Mouse (Mus musculus): ENCODE data around the gene T2.
"Not testable (repeated sequence)": the region's sequence is repeated elsewhere in the genome, so short reads cannot be mapped to it uniquely, and the experiment has no call there.

Gene T2

DNA sequence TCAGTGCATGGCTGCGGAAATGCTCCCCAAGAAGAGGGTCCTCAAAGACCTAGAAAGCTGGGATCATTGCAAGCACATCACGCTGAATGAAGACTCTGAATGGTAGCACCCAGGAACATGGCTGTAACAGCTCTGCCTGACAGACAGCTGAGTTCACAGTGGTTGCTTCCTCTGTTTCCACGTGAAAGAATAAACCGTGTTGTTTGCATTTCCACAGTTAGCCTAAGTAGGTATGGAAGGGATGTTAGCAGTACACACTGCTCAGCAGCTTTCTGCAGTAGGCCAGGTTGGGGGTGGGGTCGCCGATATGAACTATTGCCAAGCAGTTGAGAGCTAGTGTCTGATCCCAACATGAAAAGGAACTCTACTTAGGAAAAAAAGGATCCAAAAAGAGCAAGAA, at the start of gene T2:
Gene T2, plus strand, starts transcription at position 301 of the 400 bp plus-strand sequence.
- DNase-seq (ENCODE audit: low spot score in 2 of 2): no peak

DNA sequence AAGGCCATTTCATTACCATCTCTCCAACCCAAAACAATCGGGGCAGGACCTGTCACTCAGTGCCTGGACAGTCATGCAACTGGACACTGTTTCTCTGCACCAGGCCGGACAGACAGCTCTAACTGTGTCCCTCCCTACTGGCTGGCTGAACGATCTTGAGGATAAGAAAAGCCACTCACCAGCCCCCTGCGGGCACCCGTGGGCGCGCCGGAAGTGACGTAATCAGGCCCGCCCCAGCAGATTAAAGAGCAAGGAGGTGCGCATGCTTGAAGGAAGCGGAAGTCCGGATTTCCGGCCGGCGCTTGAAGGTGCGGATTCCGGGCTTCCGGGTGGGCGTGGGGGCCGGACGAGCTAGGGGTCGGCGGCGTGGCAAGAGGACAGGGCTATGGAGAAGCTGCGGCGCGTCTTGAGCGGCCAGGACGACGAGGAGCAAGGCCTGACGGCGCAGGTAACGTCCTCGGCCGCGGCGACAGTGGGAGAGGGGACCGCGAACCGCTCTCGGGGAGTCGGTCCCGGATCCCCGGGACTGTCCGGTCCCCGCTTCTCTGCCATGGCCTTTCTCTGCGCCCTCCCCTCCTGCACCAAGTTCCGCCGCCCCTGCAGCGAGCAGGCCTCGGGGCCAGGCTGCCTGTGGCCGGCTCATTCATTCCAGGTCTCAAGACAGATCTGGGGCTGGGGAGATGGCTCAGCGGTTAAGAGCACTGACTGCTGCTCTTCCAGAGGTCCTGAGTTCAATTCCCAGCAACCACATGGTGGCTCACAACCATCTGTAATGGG, 44.8 kb upstream of the T2 start, which contains the start of gene Sft2d1:
Gene Sft2d1, plus strand, starts transcription at position 265 of the 777 bp plus-strand sequence.
- DNase-seq (ENCODE audit: low spot score in 2 of 2): peak; percentile 98

DNA sequence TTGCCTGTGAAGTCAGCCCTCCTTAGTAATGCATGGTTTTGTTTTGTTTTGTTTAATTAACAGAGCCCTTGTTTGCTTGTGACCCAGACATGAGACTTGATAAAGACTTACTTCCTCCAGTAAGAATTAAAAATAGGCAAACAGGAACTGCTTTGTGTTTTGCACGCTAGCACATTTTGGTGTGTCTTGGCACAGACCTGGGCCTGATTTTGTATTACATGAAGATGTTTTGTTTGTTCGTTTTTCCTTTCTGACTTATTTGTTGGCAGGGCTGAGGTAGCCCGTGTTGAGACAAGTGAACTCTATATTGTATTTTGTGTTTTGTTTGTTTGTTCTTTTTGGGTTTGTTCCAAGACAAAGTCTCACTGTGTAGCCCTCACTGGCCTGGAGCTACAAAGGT, 44.0 kb upstream of the T2 start:
- no peak for DNase-seq (ENCODE audit: low spot score in 2 of 2)

DNA sequence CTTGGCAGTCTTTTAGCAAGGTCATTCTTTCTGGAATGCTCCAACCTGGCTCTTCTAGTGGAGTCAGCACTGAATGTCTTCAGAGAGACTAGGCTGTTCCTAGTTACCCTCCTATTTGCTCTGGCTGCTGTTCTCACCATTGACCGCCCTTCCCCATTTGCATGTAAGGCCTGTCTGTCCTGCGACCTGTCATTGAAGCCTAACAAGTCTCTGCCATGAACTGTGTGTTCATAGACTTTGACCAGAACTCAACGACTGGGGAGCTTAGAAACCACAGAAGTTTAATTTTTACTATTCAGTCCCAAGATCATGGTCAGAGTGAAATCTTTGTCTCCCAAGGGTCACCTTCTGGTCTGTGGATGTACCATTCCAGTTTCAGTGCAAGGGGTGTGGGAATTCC, 41.8 kb upstream of the T2 start:
- DNase-seq (ENCODE audit: low spot score in 2 of 2): no peak

DNA sequence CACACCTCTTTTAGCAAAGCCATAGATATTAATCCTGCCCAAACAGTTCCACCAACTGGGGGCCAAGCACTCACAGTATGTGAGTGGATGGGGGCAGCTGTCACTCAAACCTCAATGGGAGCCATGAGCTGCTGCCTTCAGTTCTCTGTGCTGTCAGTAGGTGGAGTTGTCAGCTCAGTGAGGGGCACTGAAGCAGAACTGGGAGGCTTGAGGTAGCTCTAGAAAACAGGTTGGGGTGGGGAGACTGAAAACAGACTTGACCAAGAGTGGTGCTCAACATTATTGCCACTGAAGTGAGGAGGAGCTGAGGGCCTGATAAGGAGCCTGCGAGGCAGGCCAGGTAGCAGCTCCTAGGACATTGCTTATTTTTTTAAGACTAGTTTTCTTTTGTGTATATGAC, 39.5 kb upstream of the T2 start:
- DNase-seq (ENCODE audit: low spot score in 2 of 2): peak in 1 of 2 experiments; percentile 17

DNA sequence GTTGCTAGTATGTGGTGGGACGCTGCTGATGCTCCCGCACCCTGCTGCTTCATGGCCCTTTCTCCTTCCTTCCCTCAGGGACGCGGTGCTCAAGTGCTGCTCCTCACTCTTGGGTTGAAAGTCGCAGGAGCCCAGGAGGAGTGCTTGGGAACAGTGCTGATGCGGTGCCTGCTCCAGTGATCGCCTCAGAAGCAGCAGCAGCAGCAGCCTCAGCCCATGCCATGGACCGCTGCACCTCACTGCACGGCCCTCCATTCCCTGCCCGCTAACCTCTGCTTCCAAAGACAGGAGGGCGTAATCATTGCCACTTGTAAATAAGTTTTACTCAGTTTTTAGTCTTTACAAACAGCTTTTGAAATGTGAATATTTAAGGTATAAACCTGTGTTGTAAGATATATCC, 28.9 kb upstream of the T2 start:
- not testable (repeated sequence) for DNase-seq (ENCODE audit: low spot score in 2 of 2)

DNA sequence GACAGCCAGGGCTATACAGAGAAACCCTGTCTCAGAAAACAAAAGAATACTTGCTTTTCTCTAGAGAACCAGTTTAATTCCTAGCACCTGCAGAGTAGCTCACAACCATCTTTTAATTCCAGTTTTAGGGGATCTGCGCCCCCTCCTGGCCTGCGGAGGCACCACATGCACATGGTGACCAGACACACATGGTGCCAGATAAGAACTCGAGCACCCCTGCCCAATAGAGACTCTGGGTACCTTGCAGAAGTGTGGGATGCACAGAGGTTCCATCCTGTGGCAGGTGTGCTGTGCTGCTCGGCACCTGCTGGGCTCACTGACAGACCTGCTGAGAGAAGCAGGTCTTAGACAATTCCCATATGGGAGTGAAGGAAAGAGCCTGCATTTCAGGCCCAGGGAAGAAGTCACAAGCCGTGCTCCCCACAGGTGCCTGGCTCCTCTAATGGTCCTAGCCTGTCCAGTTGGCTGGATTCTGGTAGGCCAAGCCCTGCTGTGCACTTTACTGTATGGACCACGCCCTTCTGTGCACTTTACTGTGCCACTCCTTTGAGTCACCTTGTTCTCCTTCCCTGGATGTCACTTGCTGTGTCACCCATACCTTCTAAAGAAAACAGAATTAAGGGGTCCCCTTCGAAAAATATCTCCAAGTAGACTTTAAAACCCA, 27.1 kb upstream of the T2 start:
- no peak for DNase-seq (ENCODE audit: low spot score in 2 of 2)

DNA sequence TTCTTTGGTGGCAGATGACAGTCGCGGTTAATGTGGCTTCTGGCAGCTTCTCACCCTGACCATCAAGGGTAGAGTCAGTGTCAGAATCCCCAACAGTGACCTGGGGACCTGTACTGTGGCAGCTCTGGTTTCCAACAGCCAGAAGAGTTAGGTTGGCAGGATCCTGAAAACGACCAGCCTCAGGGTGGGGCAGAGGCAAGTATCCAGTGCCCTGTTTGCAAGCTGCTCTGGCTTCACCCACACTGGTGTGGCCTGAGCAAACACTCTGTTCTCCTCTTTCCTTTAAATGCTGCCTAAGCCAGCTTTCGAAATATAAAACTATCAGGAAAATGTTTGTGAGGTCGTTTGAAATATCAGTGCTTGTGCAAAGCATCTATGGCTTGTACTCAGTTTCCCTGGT, 25.2 kb upstream of the T2 start:
- DNase-seq (ENCODE audit: low spot score in 2 of 2): no peak

DNA sequence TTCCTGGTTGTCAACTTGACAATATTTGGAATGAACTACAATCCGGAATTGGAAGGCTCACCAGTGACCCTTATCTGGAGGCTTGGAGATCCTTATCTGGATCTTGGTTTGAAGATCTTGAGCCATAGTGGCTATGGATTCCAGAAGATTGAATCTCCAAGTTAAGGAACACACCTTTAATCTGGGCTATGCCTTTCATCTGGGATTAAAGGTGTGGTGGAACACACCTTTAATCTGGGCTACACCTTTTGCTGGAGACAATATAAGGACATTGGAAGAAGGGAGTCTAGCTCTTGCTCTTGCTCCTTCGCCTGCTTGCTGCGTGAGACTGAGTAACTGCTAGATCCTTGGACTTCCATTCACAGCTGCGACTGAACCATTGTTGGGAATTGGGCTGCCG, 18.6 kb upstream of the T2 start, which contains the start of gene Prr18:
Gene Prr18, plus strand, starts transcription at position 301 of the 400 bp plus-strand sequence.
- not testable (repeated sequence) for DNase-seq (ENCODE audit: low spot score in 2 of 2)

DNA sequence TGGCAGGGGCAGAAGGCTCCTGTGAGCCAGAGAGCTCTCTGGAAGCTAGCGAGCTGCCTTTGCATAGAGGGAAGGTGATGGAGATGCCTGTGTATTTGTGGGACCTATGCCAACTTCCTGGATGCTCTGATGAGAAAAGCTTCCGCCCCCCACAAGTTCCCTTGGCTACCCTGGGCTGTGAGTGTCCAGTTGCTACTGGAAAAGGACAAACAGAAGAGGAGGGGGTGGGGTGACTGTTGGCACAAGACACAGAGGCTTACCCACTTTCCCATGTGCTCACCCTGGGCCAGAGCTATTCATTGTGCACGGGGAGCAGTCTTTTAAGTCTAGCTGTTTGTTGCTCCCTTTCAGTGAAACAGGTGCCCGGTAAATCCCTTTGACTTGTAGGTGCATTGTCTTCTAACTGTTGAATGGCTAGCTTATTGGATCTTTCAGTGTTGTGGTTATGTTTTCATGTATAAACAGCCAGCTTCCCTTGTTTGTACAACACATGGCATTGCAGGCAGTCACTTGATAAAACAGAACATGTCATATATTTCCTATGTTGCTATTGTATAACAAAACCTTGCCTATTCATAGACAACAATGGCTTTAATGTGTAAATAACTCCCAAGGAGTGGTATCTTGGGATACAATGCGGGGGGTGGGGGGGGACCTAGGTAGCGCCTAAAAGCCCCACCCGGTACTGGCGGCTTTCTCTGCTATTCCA, 16.0 kb upstream of the T2 start:
- peak in 1 of 2 experiments; percentile 14 for DNase-seq (ENCODE audit: low spot score in 2 of 2)

DNA sequence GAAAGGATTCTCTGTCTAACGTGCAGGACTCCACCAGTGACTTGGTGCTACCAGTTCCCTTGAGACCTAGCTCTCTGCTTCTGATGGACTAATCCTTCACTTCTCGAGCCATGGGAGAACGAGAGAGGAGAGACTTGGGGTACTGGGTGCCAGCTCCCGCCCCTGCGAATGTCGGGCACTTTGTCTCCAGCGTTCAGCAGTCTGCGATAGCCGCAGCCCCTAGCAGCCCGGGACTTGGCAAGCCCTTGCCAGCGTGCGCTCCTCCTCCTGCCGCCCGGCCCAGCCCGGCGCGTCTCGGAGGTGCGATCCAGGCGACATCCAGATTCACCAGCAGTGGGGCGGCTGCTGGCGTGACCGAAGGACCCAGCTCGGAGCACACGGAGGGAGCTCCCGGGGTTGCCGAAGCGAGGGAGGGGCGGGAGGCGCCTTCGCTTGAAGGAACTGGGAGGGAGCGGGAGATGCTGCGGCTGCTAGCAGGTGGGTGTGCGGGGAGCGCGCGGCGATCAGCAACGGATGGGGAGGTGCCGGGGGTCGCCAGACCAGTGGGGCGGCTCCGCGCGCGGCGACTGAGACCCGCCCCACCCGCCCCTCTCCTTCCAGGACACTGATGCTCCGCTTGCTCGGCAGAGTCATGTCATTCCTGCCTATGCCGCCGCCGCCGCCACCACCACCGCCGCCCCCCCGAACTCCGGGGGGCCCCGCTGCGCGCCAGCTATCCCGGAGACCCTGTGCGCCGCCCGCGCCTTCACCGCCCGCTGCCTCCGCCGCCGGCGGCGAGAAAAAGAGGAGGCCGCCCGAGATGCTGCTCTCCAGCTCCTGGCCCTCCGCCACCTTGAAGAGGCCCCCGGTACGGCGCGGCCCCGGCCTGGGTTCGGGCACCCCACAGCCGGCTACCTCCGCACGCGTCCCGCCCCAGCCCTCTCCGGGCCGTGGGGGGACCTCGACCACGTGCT, 15.1 kb upstream of the T2 start:
- DNase-seq (ENCODE audit: low spot score in 2 of 2): peak; percentile 64 to 68

DNA sequence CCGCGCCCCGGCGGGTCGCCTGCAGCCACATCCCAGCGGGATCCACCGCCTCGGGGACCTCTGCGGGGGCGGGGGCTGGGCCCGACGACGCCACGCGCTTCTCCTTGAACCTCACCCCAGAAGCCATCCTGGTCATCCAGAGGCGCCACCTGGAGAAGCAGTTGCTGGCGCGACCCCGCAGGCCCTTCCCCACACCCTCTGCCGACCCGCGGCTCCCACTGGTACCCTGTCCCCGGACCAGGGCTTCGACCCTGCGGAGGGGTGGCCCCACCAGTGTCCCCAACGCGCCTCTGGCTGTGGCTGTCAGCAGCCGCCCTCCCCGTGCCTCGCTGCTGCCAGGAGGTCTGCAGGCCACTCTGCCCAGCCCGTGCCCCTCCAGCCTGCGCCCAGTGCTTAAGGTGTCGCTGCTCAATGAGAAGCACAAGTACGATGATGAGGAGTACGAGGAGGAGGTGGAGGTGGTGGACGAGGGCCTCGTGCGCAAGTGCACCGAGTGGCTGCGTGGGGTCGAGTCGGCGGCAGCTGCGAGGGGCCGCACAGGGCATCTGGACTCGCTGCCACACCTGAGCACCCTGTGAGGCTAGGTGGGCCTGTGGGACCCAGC, 14.3 kb upstream of the T2 start:
- DNase-seq (ENCODE audit: low spot score in 2 of 2): no peak

DNA sequence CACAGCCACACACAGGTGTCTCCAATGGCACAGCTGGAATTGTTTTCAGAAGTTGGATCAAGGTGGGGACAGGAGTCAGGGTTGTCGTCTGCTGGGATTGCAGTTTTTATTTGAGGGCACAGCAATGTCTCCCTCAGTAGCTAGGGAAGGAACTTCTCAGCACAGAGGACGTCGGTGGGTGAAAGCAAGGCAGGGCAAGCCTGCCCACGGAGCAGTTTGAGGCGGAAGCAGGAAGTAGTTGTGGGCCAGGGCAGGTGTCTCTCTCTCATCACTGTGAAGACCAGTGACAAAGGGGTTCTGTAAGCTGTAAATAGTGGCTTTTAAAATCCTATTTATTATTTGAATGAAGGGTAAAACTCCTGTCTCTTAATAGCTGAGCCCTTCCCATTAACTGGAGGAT, 13.1 kb upstream of the T2 start:
- DNase-seq (ENCODE audit: low spot score in 2 of 2): no peak

DNA sequence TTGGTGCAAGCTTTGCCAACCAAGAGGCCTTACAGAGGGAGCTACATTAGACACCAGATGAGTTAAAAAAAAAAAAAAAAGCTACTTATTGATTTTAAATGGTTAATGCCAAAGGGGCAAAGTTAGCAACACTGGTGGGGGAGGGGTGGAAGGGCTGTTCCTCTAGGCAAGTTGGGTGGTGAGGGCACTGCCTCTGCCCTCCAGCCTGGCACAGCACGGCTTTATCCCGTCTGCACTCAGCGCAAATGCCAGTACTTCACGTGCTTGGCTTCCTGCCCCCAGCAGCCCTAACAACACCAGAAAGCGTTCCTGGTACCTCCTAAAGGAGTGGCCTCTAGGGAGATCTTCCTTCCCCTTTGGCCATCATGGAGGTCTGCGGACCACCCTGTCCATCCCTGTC, 12.4 kb upstream of the T2 start:
- DNase-seq (ENCODE audit: low spot score in 2 of 2): no peak

DNA sequence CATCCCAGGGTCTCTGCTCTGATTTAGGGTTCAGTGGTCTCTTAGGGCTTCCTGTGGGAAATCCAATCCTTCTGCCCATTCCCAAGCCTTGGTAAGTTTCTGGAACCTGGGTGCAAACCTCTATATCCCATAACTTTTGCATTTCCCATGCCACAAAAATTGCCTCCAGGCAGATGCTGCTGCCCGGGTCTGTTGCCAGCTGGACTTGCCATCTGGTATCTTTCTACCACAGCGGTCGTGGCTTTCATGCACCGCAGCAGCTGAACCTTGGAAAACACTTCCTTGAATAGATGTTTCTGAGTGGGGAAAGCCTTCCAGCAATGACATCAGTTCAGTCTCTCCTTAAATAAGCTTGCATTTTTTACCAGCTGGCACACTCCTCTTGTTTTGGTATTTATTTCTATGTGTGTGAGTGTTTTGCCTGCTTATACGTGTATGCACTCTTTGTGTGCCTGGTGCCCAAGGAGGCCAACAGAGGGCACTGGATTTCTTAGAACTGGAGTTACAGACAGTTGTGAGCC, 8.0 kb upstream of the T2 start:
- DNase-seq (ENCODE audit: low spot score in 2 of 2): peak in 1 of 2 experiments; percentile 8

DNA sequence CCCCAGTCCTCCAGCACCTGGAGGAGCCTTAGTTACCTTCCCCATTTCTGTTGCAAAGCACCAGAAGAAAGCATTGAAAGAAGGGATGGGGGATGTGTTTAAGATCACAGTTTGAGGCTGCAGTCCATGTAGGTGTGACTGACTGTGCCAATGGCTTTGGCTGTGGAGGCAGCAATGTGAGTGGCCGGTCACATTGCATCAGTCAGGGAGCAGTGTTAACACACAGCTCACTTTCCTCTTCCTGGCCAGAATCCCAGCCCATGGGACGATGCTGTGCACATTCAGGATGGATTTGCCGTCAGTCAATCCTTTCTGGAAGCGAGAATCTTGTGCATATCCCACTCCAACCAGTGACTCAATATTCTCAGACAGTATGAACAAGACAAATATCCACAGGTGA, 6.9 kb upstream of the T2 start:
- DNase-seq (ENCODE audit: low spot score in 2 of 2): peak in 1 of 2 experiments; percentile 7

DNA sequence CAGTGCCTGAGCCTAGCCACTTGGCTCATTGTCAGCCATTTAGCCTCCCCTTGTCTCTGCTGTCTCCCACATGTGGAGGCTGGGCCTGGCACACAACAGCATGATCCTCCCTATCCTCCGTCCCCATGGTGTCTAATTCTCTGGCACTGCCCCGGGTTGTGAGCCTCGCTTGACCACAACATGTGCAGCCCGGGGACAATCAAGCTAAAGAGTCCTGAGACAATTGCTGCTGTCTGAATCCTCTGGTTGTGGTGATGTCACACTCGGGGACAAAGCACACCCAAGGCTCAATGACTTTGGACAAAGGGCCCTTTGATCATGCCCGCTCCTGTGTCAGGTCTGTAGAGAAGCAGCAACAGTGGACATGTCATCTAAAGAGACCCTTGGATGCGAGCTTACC, 4.7 kb upstream of the T2 start:
- no peak for DNase-seq (ENCODE audit: low spot score in 2 of 2)

DNA sequence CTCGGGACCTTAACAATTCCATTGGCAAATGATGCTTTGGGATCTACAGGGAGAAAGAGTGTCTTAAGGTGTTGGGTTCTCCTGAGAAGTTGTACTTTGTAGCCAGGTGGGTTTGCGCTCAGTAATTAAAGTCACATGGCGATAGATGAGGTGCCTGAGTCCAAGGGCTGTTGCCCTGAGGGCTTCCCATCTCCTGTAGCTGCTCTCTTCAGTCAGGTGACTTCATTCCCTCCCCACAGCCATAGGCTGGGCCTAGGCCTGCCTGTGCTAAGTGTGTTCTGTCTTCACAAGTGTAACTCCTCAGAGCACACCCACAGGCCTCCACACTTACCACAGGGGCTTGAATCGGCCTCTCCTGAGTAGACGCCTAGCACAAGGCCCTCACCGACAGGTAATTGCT, 1.7 kb downstream of the T2 start:
- no peak for DNase-seq (ENCODE audit: low spot score in 2 of 2)

DNA sequence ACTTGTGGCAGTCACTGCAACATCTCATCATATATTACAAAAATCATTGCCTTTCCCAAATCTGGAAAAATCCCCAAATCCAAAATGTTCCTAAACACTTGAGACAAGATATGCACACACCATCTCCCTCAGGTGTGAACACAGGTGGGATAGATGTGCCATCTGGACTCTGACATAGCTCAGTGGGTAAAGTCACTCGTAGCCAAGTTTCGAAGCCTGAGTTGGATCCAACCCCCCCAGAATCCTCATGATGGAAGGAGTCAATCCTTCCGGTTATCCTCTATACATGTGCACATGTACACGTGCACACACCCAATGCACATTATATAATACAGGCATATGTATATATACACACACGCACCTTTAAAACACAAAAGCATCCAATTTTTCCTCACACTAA, 5.1 kb downstream of the T2 start:
- no peak for DNase-seq (ENCODE audit: low spot score in 2 of 2)

DNA sequence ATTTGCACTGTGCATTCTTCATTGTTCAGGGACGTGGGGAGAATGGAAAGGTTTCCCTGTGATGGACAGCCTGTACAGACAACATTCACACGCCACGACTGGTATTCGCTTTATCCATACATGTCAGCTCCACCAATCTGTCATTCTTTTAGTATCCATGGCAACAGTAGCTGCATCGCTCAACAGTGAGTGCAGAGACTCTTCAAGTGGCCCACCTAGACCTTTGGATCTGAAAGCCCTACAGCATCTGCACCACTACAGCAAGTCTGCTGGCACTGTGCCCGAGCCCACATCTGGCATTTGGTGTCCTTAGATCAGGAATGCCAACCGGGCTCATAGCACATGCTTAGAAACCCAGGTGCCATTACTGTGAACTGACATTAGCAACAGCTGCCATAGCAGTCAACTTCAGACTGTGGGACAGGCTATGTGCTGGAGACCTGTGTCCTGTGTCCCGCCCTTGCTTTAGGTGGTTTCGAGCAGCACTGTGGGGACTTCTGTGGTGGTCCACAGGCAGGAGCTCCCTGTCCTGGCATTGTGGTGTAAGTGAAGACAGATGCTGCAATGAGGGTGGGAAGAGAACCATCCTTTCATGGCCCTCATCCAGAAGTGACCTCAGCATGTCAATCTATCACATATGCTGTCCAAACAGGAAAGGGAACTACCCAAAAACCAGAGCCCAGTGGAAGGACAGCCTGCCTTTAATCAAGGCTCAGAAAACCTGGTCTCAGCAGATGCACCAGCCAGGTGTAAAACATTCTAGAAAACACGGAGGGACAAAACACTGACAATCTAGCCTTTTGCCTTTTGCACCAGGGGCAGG, 5.7 kb downstream of the T2 start:
- DNase-seq (ENCODE audit: low spot score in 2 of 2): no peak
